Mouse (Mus musculus): ENCODE measurements around the gene Upk1a.

Upk1a gene

GRCm38 (mm10) chr7:30572969-30573368 lies 39.7 kb downstream of the Upk1a start:
- no peak for DNase-seq (ENCODE audit: low spot score in 2 of 2)

- DNase-seq (ENCODE audit: low spot score in 2 of 2) = no peak
Measured at GRCm38 (mm10) chr7:30572389-30572788, 40.3 kb downstream of the Upk1a start.

DNA sequence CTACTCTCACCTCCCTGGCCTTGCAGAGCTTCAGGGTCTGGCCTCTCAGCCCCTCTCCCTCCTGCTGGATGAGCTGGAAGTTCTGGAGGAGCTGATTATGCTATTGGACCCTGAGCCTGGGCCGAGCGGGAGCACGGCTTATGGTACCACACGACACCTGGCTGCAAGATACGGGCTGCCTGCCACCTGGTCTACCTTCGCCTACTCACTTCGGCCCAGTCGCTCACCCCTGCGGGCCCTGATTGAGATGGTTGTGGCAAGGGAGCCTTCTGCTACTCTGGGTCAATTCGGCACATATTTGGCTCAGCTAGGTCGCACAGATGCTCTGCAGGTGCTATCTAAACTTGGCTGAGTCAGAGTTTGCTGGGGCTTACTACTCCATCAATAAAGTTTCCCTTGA lies 45.1 kb downstream of the Upk1a start:
- DNase-seq (ENCODE audit: low spot score in 2 of 2) = no peak

DNA sequence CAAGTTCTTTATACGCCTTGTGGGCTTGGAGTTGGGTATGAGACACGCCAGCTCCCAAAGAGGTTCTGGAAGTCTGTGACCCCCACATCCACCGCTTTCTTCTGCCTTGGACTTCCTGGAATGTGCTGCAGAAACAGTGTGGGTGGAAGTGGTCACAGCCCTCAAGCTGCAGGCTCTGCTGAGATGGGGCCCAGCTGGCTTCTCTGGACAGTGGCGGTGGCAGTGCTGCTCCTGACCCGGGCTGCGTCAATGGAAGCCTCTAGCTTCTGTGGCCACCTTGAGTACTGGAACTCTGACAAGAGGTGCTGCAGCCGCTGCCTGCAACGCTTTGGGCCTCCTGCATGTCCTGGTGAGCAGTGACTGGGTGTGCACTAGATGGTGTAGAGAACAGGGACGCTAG lies 46.6 kb downstream of the Upk1a start:
- no peak for DNase-seq (ENCODE audit: low spot score in 2 of 2)

- no peak for DNase-seq (ENCODE audit: low spot score in 2 of 2)
Measured at GRCm38 (mm10) chr7:30564970-30565571, 47.6 kb downstream of the Upk1a start, which contains the start of gene Igflr1. Gene Igflr1, plus strand, starts transcription at chr7:30565427.

DNA sequence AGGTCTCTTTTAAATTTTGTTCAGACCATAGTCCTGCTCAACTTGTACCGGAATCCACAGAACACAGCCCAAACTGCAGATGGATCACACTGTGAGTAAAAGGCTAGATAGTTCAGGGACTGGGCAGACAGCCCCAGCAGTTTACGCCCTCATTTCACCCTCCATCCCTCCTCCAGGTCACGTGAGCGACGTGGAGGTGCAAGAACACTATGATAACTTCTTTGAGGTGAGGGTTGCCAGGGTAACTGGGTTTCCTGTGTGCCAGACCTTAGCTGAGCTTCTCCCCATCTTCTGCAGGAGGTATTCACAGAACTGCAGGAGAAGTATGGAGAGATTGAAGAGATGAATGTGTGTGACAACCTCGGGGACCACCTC lies 48.8 kb downstream of the Upk1a start:
- DNase-seq (ENCODE audit: low spot score in 2 of 2) = no peak

DNA sequence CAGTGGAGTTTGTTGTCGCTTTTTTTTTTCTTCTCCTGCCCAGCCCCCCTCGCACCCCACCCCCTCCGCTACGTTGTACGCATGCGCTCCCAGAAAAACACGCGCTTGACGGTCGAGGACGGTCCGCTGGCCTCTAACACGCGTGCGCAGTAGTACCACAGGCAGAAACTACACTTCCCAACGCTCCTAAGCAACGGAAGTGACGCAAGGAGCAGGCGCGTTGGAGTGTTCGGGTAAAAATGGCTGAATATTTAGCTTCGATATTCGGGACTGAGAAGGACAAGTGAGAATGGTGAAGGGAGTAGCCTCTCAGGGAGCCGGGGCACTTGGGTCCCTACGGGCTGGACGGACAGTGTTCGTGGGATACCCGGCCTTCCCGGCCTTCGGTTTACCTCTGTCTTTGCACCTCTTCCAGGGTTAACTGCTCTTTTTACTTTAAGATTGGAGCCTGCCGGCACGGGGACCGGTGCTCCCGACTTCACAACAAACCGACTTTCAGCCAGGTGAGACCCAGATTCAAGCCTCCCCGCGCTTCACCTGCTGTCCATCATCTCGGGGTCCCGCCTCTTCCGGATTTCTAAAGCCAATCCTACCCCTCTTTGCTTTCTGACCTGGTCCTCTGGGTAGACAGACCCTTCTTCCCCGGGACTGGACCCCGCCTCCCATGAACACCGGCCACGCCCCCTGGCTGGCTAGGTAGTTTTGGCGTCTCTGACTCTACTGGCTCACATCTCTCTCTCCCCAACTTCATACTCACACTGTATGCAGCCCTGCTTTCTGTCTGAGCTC lies 49.3 kb downstream of the Upk1a start, which contains the start of the genes U2af1l4, Gm49396 and Psenen:
Gene U2af1l4 (plus strand): TSS at position 185 of the 789 bp plus-strand sequence.
Gene Gm49396 (plus strand): TSS at position 228 of the 789 bp plus-strand sequence.
Gene Psenen (minus strand): TSS at position 511 of the 789 bp plus-strand sequence.
- peak; percentile 98 for DNase-seq (ENCODE audit: low spot score in 2 of 2)

DNA sequence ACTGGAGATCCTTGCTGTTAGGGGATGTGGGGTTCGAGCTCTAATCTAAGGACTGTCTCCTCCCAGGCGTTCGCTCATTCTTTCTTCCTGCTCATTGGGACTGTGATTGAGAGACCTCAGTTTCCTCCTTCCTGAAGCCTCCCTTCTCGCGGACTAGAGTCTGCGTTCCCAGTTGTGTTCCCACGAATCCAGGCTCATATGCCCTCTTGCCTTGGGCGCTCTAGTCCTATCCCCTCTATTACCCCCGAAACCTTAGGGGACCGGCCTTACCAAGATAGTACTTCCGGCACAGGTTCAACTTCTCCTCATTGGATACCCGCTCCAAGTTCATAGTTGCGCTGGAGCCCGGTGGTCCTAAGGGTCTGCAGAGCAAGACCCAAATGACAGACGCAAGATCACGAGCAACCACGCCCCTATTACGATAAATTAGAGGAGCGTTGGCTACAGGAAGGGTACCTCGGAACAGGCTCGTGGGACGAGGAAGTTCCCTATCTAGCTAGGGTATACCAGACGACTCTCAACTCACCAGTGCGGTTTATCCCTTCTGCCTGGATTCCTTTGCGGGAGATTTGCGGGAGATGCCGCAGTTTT lies 50.0 kb downstream of the Upk1a start:
- no peak for DNase-seq (ENCODE audit: low spot score in 2 of 2)

- DNase-seq (ENCODE audit: low spot score in 2 of 2) = no peak
Measured at GRCm38 (mm10) chr7:30560296-30560695, 52.4 kb downstream of the Upk1a start.

DNA sequence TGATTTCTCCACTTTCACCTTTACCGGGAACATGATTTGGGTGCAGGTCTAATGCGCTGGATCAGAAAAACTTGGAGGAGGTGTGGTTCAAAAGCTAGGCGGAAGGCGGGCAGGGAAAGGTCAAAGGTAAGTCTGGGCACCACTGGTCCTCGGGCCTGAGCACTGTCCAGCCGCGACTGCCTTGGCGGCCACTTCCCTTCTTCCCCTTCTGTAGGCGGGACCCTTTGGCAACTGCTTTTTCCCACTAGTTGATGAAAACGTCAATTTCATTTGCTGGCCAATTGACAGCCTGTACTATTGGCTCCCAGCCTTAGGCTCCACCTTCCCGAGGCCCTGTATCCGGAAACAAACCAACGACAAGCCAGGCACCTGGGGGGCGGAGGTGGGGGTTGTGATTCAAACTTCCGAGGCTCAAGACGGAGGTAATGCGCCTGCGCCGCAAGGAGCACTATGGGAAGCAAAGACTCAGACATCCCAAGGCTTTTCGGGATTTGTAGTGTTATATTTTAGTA lies 53.1 kb downstream of the Upk1a start, which contains the start of gene Lin37:
Gene Lin37 (minus strand): TSS at position 396 of the 512 bp plus-strand sequence.
- peak; percentile 99 for DNase-seq (ENCODE audit: low spot score in 2 of 2)

GRCm38 (mm10) chr7:30558656-30559442 lies 53.8 kb downstream of the Upk1a start:
- DNase-seq (ENCODE audit: low spot score in 2 of 2) = no peak

DNA sequence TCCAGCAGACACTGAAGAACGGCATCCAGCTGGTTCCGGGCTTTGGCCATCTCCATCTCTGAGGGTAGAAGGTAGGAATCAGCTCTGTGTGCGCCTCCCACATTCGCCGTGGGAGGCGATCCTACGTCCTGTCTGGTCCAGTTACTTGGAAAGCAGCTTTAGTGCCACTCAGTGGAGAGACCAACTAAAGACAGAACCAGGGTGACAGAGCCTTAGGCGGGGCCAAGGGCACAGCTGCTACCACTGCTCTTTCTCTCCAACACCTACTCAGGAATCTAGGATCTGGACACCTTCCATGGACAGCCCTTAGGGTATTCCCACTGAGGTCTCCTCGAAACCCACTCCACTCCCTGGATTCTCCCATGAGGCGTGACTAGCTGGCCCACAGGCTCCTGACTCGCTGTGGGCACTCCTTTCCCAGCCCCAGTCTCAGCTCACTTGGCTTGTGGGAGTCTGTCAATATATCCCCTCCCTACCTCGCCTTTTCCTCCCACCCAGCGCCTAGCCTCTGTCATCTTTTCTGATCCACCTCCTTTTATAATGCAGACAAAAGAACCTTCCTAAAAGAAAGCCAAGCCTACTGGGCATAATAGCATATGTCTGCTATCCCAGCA lies 54.6 kb downstream of the Upk1a start:
- DNase-seq (ENCODE audit: low spot score in 2 of 2) = no peak

GRCm38 (mm10) chr7:30556894-30557536 lies 55.6 kb downstream of the Upk1a start:
- DNase-seq (ENCODE audit: low spot score in 2 of 2) = peak in 1 of 2 experiments; percentile 33

DNA sequence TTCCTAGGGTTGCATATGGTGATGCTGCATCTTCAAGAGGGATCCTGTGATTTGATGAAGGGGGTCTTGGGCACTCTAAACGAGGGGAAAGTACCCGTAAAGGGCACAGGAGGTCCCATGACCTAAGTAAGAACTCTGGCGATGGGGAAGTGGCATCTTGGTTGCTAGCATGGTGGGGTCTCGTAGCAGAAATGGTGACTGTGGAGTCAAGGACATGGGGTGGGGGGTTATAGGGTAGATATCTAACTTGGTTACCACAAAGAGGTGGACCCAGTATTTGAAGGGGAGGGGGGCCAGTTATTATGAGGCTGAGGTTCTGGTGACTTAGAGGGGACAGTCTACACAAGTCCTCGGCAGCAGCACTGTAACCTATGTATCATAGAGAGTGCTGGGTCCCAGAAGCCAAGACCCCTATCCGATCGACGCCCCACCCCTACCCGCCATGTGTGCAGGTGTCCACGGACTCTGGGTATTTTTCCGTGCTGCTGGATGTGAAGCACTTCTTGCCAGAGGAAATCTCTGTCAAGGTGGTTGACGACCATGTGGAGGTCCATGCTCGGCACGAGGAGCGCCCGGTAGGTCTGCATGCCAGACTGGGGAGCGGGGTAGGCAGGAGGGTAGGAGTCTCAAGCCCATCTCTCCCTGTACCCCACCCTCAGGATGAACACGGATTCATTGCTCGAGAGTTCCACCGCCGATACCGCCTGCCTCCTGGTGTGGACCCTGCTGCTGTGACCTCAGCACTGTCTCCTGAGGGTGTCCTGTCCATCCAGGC lies 58.6 kb downstream of the Upk1a start:
- no peak for DNase-seq (ENCODE audit: low spot score in 2 of 2)
